Mouse (Mus musculus): ENCODE measurements around the gene Prss22. TPM values are rescaled to one million over a fixed set of nuclear protein-coding genes. Genes with fewer than 3 reads are reported as not detected.

Gene Prss22
- polyA plus RNA-seq, 1 experiment from 2014 or later = 0.15 TPM

DNA sequence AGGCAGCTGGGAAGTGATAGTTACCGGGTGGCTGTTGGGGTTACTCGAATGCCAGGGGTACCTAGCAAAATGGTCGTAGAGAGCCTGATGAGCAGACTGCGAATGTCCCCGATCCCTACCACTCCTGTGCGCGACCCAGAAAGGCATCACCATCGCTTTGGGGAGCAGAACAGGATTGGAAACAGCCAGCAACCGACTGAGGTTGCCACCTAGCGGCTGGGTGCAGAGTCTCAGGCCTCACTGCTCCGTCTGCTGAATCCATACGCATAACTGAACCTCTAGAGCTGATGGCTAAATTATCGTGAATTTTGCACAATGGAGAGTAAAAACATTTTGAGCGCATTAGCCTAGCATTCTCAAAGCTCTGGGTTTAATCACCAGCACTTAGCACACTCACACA is 17.8 kb upstream of the Prss22 start:
- no peaks in the 10 kb centered on the region for H3K4me1 ChIP-seq
- ATAC-seq (ENCODE audit: extremely low read depth, insufficient number of reproducible peaks, low FRiP score, low TSS enrichment) = no peak
- no peak overlapping the region for H3K27ac ChIP-seq (replicated peaks)
- H3K36me3 ChIP-seq = no peaks in the 10 kb centered on the region
- H3K9me3 ChIP-seq = no peaks in the 10 kb centered on the region
- WGBS = 19% methylated on average over 14 of the region's 14 CpGs
- H3K9ac ChIP-seq = no peak overlapping the region
- H3K4me2 ChIP-seq = no peak overlapping the region
- H3K4me3 ChIP-seq = no peak overlapping the region
- H3K27me3 ChIP-seq (replicated peaks) = 0 out of 2 replicates have a peak, but pooled peaks cover 3% of the 10 kb centered on the region

DNA sequence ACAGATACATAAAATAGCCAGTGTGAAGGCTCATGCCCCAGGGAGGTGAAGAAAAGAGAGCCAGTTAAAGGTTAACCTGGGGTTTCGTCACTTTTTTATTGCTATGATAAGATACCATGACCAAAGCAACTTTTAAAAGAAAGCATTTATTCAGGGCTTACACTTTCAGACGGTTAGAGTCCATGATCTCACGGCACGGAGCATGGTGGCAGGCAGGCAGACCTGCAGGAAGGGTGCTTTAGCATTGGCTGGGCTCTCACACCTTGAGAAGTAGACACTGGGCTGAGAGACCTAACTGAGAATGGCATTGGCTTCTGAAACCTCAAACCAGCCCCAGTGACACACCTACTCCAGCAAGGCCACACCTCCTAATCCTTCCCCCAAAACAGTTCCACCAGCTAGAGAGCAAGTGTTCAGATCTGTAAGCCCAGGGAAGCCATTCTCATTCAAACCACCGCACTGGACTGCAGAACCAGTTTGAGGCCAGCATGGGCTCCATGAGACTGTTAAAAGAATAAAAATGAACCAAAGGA is 16.6 kb upstream of the Prss22 start:
- no peak overlapping the region for H3K27ac ChIP-seq (replicated peaks)
- no peak overlapping the region for H3K9ac ChIP-seq
- H3K4me3 ChIP-seq = no peak overlapping the region
- H3K27me3 ChIP-seq (replicated peaks) = 0 out of 2 replicates have a peak, but pooled peaks cover 4% of the 10 kb centered on the region
- no peak overlapping the region for H3K4me2 ChIP-seq
- WGBS = 74% methylated on average over 5 of the region's 5 CpGs
- H3K4me1 ChIP-seq = no peaks in the 10 kb centered on the region
- no peak for ATAC-seq (ENCODE audit: extremely low read depth, insufficient number of reproducible peaks, low FRiP score, low TSS enrichment)
- no peaks in the 10 kb centered on the region for H3K9me3 ChIP-seq
- H3K36me3 ChIP-seq = no peaks in the 10 kb centered on the region

DNA sequence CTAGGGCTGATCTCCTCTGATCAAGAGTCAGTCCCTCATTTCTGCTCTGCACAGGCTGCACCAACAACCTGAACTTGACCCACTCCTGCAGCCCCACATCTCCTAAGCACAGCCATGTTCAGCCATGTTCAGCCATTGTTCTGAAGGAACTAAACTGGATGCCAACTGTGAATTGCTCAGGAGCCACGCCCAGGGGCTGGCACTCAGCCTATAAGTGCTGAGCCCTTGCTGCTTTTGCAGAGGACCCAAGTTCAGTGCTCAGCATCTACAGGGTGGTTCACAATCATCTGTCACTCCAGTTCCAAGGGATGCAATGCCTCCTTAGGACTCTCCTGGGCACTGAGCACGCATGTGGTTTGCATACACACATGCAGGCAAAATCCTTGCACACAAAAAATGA is 15.0 kb upstream of the Prss22 start:
- H3K4me3 ChIP-seq = no peak overlapping the region
- no peaks in the 10 kb centered on the region for H3K4me1 ChIP-seq
- no peak for ATAC-seq (ENCODE audit: extremely low read depth, insufficient number of reproducible peaks, low FRiP score, low TSS enrichment)
- no peak overlapping the region for H3K9ac ChIP-seq
- H3K27ac ChIP-seq (replicated peaks) = no peak overlapping the region
- H3K27me3 ChIP-seq (replicated peaks) = 0 out of 2 replicates have a peak, but pooled peaks cover 11% of the 10 kb centered on the region
- no peaks in the 10 kb centered on the region; the same call in 1 of the 2 replicates for H3K9me3 ChIP-seq
- whole genome bisulfite sequencing = 77% methylated on average over 2 of the region's 2 CpGs
- no peaks in the 10 kb centered on the region for H3K36me3 ChIP-seq
- no peak overlapping the region for H3K4me2 ChIP-seq

DNA sequence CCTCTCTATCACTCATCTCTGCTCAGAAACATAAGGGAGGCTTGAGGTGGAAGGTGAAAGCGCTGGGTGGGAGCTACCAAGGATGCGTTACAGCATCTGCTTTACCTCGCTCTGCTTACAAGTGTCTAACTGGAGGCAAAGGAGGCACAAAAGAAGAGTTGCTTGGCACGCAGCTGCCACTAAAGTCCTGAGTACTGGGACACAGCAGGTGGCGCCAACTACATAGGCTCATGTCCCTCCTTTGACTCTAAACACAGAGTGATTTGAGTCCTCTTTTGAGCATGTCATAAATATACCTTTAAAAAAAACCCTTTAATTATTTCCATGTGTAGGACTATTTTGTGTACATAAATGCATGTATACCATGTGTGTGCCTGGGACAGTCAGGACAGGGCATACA is 11.7 kb upstream of the Prss22 start:
- Histone ChIP-seq H3K27me3 (replicated peaks) (peaks cover 17% of the 10 kb centered on the region; the same call in 1 of the 2 replicates), H3K27ac (replicated peaks) (no peak overlapping the region), H3K9ac (no peak overlapping the region), H3K4me2 (no peak overlapping the region), H3K9me3 (no peaks in the 10 kb centered on the region; the same call in 1 of the 2 replicates), H3K4me1 (no peaks in the 10 kb centered on the region), H3K36me3 (no peaks in the 10 kb centered on the region), H3K4me3 (no peak overlapping the region)
- WGBS = 53% methylated on average over 5 of the region's 5 CpGs
- ATAC-seq (ENCODE audit: extremely low read depth, insufficient number of reproducible peaks, low FRiP score, low TSS enrichment) = no peak

DNA sequence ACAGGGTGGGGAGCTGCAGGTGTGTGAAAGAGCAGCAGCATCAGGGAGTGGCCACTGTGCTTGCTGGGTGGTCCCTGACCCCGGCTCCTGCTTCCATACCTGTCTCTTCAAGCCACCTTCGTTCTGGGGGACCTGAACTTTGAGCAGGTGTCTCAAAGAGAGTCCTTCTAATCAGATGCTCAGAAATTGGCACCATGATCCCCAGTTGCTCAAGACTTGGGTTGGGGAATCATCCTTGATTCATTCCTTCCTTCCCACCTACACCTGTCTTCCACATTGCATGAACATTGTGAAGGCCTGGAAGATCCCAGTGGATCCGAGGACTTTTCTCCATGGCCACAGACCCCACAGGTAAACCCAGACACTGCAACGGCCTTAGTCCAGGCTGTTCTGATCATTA is 10.2 kb upstream of the Prss22 start:
- Histone ChIP-seq H3K27ac (replicated peaks) (no peak overlapping the region), H3K36me3 (no peaks in the 10 kb centered on the region), H3K4me3 (no peak overlapping the region), H3K4me2 (no peak overlapping the region), H3K9me3 (no peaks in the 10 kb centered on the region; the same call in 1 of the 2 replicates), H3K4me1 (no peaks in the 10 kb centered on the region), H3K9ac (no peak overlapping the region), H3K27me3 (replicated peaks) (peaks cover 17% of the 10 kb centered on the region; the same call in 1 of the 2 replicates)
- 64% methylated on average over 4 of the region's 4 CpGs for WGBS
- ATAC-seq (ENCODE audit: extremely low read depth, insufficient number of reproducible peaks, low FRiP score, low TSS enrichment) = no peak

DNA sequence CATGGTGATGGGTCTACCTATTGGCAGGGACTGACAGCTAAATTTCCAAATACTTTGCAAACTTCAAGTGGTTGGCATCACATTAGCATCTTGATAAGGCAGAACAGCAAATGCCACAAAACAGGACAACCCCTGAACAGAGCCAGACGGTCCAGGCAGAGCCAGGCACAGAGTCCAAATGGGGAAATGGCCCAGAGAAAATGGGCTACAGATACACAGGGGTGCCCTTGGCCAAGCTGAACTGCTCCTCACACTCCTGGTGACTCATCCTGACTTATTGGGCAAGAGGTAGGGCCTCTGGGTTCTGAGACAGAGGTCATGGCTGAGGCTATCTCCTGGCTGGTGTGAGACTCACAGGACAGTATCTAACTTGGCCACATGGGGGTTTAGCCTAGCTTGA is 9.5 kb upstream of the Prss22 start:
- peaks cover 15% of the 10 kb centered on the region; the same call in 1 of the 2 replicates for H3K27me3 ChIP-seq (replicated peaks)
- H3K4me2 ChIP-seq = no peak overlapping the region
- no peaks in the 10 kb centered on the region for H3K4me1 ChIP-seq
- no peak overlapping the region for H3K27ac ChIP-seq (replicated peaks)
- no peak overlapping the region for H3K4me3 ChIP-seq
- 36% methylated on average over 1 of the region's 1 CpGs for WGBS
- H3K36me3 ChIP-seq = no peaks in the 10 kb centered on the region
- H3K9ac ChIP-seq = no peak overlapping the region
- ATAC-seq (ENCODE audit: extremely low read depth, insufficient number of reproducible peaks, low FRiP score, low TSS enrichment) = no peak
- H3K9me3 ChIP-seq = no peaks in the 10 kb centered on the region; the same call in 1 of the 2 replicates

DNA sequence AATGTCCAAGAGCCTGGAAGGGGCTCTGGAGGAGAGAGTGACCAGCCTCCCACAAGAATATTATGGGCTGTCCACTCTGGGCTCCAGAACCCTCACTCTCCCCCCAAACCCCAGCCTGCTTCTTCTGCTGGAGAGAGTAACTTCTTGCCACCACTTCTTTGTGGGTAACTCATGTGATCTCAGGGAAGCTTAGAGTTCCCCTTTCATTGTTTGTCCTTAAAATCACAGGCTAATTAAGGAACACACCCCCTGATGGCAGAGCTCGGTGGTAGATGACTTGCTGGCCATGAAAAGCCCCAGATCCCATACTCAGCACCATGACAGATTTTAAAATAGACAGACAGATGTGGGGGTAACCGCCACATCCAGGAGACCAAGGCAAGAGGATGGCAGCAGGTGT is 9.0 kb upstream of the Prss22 start:
- Histone ChIP-seq H3K36me3 (no peaks in the 10 kb centered on the region), H3K27me3 (replicated peaks) (peaks cover 15% of the 10 kb centered on the region; the same call in 1 of the 2 replicates), H3K4me3 (no peak overlapping the region), H3K9me3 (no peaks in the 10 kb centered on the region; the same call in 1 of the 2 replicates), H3K4me2 (no peak overlapping the region), H3K27ac (replicated peaks) (no peak overlapping the region), H3K4me1 (no peaks in the 10 kb centered on the region), H3K9ac (no peak overlapping the region)
- 55% methylated on average over 2 of the region's 2 CpGs for WGBS
- ATAC-seq (ENCODE audit: extremely low read depth, insufficient number of reproducible peaks, low FRiP score, low TSS enrichment) = no peak

DNA sequence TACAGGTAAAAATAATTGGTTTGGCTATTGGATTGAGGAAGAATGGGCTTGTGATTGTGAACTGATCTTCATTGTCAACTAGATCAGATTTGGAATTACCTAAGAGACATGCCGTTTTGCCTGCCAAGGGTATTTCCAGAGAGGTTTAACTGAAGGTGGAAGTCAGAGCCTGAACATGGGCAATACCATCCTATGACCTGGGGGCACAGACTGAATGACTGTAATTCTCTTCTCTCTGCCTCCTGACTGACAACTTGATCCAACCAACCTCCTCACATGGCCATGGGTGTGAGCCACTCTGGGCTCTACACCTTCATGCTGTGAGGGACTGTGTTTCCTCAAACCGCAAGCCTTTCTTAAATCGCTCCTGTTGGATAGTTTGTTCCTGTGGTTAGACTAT is 7.1 kb upstream of the Prss22 start:
- Histone ChIP-seq H3K4me1 (peaks cover 10% of the 10 kb centered on the region), H3K4me3 (no peak overlapping the region), H3K36me3 (no peaks in the 10 kb centered on the region), H3K27ac (replicated peaks) (no peak overlapping the region), H3K9me3 (no peaks in the 10 kb centered on the region; the same call in 1 of the 2 replicates), H3K4me2 (no peak overlapping the region), H3K27me3 (replicated peaks) (peaks cover 15% of the 10 kb centered on the region; the same call in 1 of the 2 replicates), H3K9ac (no peak overlapping the region)
- WGBS = 82% methylated on average over 3 of the region's 3 CpGs
- no peak for ATAC-seq (ENCODE audit: extremely low read depth, insufficient number of reproducible peaks, low FRiP score, low TSS enrichment)

DNA sequence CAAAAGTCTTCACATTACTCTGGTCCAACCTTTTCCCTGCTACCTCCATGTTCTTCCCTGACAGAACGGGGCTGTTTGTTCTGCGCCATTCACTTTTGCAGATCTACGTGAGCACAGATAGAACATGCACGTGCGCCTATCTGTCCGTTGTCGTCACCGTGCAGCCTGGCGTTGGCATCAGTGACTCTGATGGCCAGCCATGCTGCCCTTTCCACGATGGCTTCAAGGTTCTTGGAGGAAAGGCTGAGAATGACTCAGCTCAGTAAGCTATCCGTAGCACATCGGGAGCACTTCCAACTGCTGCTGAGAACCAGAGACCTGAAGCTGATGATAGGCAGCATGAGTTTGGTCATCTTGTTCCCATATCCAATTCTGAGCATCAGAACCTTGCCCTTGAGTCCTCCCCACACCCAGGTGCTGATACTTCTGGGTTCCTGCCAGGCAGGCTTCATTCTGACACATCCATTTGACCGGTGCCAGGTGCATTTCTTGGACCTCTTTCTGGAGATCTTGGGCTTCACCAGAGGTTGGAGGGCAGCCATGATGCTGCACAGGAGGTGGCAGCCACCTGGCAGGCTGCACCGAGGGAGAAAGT is 6.3 kb upstream of the Prss22 start:
- 81% methylated on average over 14 of the region's 14 CpGs for WGBS
- Histone ChIP-seq H3K4me3 (no peak overlapping the region), H3K27ac (replicated peaks) (no peak overlapping the region), H3K36me3 (no peaks in the 10 kb centered on the region), H3K4me1 (peaks cover 17% of the 10 kb centered on the region), H3K4me2 (no peak overlapping the region), H3K27me3 (replicated peaks) (peaks cover 11% of the 10 kb centered on the region; the same call in 1 of the 2 replicates), H3K9ac (no peak overlapping the region), H3K9me3 (no peaks in the 10 kb centered on the region; the same call in 1 of the 2 replicates)
- ATAC-seq (ENCODE audit: extremely low read depth, insufficient number of reproducible peaks, low FRiP score, low TSS enrichment) = no peak

DNA sequence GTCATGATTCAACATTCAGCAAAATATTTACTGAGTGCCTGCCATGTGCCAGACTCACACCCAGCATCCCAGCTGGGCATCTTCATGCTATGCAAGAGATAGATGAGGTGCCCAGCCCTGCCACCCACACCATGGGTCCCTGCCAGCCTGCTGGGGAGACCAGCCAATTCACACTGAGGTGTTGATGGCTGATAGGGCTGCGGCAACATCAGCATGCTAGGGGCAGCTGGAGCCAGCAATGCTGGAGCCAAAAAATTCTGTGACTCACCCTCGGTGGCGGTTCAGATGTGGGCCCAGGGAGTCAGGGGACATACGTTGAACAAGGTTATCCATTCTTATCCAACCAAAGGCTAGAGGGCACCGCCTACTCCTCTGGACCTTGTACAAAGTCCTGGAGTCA is 2.5 kb upstream of the Prss22 start:
- Histone ChIP-seq H3K4me3 (no peak overlapping the region), H3K36me3 (no peaks in the 10 kb centered on the region), H3K9ac (no peak overlapping the region), H3K4me1 (peaks cover 17% of the 10 kb centered on the region), H3K9me3 (no peaks in the 10 kb centered on the region), H3K27me3 (replicated peaks) (peaks cover 30% of the 10 kb centered on the region), H3K27ac (replicated peaks) (peak overlapping the region; percentile 37; the same call in 1 of the 2 replicates), H3K4me2 (no peak overlapping the region)
- no peak; the same call in 1 of the 2 replicates for ATAC-seq (ENCODE audit: extremely low read depth, insufficient number of reproducible peaks, low FRiP score, low TSS enrichment)
- WGBS = 18% methylated on average over 5 of the region's 5 CpGs

DNA sequence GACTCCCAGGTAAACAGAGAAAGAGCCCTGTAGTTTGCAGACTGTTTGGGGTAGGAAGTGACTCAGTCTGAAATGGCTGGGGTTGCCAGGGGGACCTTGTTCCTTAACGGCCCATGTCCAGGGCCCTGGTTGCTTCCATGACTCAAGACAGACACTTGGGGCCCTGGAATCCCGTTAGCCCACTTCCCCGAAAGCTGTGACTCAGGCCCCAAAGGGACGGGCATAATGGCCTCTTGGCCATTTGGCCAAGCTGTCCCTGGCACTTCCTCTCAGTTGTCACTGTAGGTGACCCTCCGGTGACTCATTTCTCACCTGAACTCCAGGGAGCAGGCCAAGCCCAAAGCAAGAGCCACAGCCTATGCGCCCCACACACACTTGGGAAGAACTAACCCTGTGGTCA is 483 bp upstream of the Prss22 start:
- no peak overlapping the region for H3K27ac ChIP-seq (replicated peaks)
- no peak overlapping the region for H3K4me3 ChIP-seq
- no peak overlapping the region for H3K4me2 ChIP-seq
- H3K9me3 ChIP-seq = no peaks in the 10 kb centered on the region
- H3K27me3 ChIP-seq (replicated peaks) = peaks cover 48% of the 10 kb centered on the region
- H3K9ac ChIP-seq = no peak overlapping the region
- H3K36me3 ChIP-seq = no peaks in the 10 kb centered on the region
- ATAC-seq (ENCODE audit: extremely low read depth, insufficient number of reproducible peaks, low FRiP score, low TSS enrichment) = no peak
- WGBS = 47% methylated on average over 6 of the region's 6 CpGs
- H3K4me1 ChIP-seq = peaks cover 21% of the 10 kb centered on the region

DNA sequence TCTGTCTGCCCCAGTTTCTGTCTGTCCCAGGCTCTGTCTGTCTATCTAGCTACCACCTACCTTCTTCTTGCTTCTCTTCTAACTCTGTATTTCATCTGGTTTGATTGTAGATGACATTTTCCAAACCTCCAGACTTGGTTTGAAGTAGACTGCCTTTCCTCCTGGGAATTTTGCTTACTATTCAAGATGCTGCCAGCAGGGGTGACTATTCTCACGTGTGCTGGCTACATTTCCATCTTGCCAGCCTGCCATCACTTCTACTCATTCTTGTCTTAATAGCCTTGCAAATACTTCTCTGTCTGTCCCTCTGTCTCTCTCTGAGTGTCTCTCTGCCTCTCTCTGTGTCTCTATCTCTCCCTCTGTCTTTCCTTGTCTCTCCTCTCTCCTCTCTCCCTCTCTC is 2.5 kb downstream of the Prss22 start:
- no peak overlapping the region for H3K9ac ChIP-seq
- ATAC-seq (ENCODE audit: extremely low read depth, insufficient number of reproducible peaks, low FRiP score, low TSS enrichment) = no peak
- peaks cover 19% of the 10 kb centered on the region for H3K4me1 ChIP-seq
- no peaks in the 10 kb centered on the region for H3K36me3 ChIP-seq
- no peak overlapping the region for H3K27ac ChIP-seq (replicated peaks)
- no peak overlapping the region for H3K4me3 ChIP-seq
- 39% methylated on average over 1 of the region's 1 CpGs for WGBS
- H3K4me2 ChIP-seq = no peak overlapping the region
- no peaks in the 10 kb centered on the region for H3K9me3 ChIP-seq
- H3K27me3 ChIP-seq (replicated peaks) = peaks cover 48% of the 10 kb centered on the region
